Mouse (Mus musculus): ENCODE results near the gene 2010003K11Rik.

DNA sequence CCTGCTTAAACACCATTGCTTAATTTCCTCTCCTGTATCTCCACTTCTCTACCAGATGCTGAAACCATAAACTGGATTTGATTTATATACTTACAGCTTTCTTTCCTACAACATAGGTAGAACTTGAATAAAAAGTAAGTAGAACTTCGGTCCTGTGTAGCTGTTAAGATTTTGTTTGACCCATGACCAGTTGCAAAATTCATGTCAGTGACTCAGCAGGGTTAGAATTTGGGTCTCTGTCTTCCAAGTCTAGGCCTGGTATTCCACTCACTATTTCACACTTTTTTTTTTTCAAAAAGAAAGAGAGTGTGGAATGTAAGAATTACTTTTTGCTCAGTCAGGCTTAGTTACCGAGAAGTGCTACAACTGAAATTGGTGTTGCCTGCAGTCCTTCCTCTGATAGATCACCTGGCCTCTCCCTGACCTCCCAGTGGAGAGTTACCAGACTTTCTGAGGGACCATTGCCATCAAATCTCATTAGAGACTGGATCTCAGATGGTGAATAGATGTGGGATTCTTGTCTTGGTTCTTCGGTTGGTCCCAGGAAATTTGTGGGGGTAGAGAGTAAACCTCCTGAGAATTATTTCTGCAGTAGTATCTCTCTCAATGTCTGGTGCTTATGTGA is 23.2 kb upstream of the 2010003K11Rik start:
- TF ChIP-seq CTCF (IDR thresholded peaks at IDR 0.05; ENCODE audit: control insufficient read depth, insufficient read depth, insufficient read length) (no peak), CEBPB (IDR thresholded peaks at IDR 0.05; ENCODE audit: low read depth) (no peak), MYOD1 (IDR thresholded peaks at IDR 0.05; ENCODE audit: control insufficient read depth, insufficient read length, low read depth) (no peak), MYOG (IDR thresholded peaks at IDR 0.05; ENCODE audit: control insufficient read depth, extremely low read depth, insufficient read length) (no peak)
